Mouse (Mus musculus) layer of hippocampus, adult 8-10 months (tissue): Measurements from ENCODE around the gene Hcn2. TPM values are rescaled to one million over a fixed set of nuclear protein-coding genes. Genes with fewer than 3 reads are reported as not detected.
A peak's percentile ranks its signal among the peaks of the same experiment; 100 is the strongest.

Experiments used
- DNase-seq, 2 experiments: peaks; one replicate each; pipeline ENCODE4 v3.0.0; 2022; ENCODE audit warnings: low spot score in 2 of 2
- total RNA-seq, 4 experiments: library from RNA; stranded (reverse); gene quantifications; 2 replicates each; pipeline ENCODE4 v1.2.4; 2022

The Hcn2 gene
- total RNA-seq, 4 experiments from 2014 or later = 120 to 128 (median 121) TPM

DNA sequence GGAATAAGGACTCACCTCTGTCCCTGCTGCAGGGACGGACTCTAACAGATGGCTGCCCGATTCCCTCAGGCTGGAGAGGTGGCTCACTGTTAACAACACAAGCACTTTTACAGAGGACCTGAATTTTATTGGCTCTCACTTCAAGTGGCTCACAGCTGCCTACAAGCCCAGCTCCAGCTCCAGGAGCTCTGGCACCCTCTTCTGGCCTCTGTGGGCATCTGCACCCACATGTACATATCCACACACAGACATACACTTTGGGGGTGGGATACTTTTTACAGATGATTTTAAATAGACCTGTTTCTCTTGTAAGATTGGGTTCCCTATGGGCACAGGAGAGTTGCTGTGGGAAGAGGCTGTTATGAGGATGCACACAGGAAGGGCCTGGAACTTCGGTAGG is 55.9 kb downstream of the Hcn2 start:
- no peak for DNase-seq

DNA sequence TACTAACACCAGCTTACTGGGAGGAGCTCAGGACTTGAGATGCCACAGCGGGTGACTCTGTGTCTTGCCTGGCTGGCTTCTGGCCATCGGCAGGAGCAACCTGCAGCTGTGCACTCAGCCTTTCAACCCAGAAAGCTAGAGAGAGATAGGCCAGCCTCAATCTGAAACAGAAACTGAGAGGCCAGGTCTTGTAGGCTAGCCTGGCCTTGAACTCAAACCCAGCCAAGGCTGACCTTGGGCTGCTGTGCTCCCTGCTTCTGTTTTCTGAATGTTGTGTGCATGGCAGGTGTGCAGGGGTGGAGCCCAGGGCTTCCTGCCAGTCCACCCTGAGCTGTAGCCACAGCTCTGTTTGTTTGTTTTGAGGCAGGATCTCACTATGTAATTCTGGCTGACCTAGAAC is 56.8 kb downstream of the Hcn2 start:
- no peak for DNase-seq

DNA sequence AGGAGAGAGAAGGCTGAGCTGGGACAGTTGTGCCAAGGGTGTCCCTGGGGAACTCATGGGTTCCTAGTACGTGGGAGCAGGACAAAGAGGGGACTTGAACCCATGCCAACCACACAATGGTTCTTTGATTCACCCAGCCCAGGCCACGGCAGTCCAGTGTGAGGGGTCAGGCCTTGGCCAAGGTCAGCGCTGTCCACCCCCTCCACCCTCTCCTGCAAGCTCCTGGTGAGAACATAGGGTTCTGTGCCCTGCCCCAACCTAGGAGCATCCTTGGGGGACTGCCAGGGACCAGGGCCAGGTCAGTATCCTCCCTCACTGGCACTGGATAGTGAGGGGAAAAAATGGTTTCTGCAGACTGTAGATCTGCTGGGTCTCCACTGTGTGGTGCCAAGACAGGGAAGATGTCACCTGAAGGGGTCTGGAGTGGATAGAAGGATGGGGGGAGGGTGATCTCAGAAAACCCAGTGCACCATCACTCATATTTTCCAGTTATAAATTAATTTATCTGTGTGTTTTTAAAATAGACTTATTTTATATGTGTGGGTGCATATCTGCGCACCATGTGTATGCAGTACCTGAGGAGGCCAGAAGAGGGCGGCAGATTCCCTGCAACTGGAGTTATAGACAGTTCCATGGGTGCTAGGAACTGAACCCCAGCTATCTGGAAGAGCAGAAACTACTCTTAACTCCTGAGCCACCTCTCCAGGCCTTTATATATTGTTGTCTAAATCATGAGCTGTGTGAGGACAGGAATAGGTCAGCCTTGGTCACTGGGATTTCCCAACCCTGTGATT is 58.2 kb downstream of the Hcn2 start:
- no peak for DNase-seq

GRCm38 (mm10) chr10:79777103-79777531 is 60.7 kb downstream of the Hcn2 start, which contains the start of gene Fstl3:
Fstl3 (plus strand) TSS chr10:79777272.
- no peak for DNase-seq

DNA sequence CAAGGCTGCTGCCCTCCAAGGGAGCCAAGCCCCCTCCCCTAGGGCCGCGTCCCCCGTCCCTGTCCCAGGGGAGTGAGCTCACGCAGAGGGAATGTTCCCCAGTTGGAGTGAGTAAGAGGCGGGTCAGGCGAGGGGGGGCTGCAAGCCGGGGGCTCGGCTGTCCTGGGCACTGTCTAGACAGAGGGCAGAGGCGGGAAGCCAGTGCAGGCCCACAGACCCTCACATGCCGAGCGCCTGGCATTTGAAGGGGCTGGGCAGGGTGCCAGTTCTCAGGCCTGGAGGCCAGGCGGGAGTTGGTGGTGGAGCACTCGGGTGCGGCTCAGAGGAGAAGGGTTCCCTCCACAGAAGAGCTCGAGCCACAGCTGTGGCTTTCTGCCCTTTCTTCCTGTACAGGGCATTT is 61.6 kb downstream of the Hcn2 start:
- DNase-seq = no peak

DNA sequence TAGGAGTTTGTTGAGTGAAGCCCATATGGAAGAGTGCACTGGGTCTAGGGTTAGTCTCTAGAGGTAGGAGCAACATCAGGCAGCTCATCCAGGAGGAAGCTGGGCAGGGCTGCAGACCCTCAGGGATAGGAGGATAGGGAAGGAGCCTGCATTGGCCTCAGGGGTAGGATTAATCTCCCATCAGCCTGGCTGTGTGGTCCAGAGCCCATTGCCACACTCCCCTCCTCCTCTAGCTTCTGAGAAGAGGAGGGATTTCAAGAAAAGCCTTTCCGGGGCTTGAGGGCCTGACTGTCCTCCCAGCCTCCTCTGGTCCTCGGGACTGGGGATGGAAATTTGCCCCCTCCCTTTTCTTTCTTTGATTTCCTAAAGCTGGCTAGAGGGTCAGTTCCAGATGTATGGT is 62.8 kb downstream of the Hcn2 start:
- DNase-seq = no peak

GRCm38 (mm10) chr10:79779784-79780663 is 63.6 kb downstream of the Hcn2 start:
- DNase-seq = peak; percentile 95 to 98

DNA sequence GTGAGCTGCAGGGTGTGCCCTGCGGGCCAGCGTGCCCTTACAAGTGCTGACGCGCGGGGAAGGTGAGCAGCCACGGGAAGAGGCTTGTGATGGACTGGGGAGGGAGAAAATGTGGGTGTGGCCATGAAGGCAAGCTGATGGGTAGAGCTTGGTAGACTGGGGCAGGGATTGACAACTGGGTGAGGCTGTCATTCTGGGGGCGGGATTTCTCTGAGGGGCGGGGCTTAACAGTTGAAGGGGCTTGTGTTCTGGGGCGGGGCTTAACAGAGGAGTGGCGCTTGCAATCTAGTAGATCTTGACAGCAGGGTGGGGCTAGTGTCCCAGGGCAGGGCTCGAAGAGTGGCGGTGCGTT is 64.2 kb downstream of the Hcn2 start:
- no peak for DNase-seq

DNA sequence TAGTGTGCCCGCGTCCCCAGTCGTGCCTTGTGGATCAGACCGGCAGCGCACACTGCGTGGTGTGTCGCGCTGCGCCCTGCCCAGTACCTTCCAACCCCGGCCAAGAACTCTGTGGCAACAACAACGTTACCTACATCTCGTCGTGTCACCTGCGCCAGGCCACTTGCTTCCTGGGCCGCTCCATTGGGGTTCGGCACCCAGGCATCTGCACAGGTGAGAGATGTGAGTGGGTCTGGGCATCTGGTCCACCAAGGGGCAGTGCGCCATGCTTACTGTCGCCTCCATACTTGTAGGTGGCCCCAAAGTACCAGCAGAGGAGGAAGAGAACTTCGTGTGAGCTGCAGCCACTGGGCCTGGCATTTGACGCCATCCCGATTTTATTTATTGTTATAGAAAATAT is 64.7 kb downstream of the Hcn2 start:
- no peak for DNase-seq

DNA sequence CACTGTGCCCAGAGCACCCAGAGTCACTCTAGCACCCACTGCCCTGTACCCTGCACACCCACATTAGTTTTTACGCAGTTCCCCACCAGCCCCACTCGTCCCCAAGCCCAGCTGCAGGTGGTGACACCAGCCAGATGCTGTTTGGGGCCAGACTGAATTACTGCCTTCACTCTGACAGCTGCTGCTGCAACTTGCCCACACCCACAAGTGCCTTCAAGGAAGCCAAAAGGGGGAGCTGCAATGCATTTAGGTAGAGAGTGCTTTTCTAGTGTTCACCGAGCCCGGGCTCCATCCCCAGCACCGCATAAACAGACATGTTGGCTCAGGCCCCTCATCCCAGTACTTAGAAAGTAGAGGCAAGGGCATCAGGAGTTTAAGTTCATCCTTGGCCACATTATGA is 65.5 kb downstream of the Hcn2 start:
- DNase-seq = no peak

GRCm38 (mm10) chr10:79783050-79783449 is 66.6 kb downstream of the Hcn2 start:
- DNase-seq = no peak

- DNase-seq = no peak
These were observed 67.7 kb downstream of the Hcn2 start for GRCm38 (mm10) chr10:79783920-79784800.

Other genes with a start within 250 kb of the Hcn2 start
- not detected for gene Vmn2r83, start 247.9 kb upstream of the Hcn2 start, total RNA-seq
- gene Plpp2, start 182.8 kb upstream of the Hcn2 start, total RNA-seq = 1 to 10 TPM; 5.6 to 9.3 (median 6.9) TPM
- 10 to 100 TPM; 51.2 to 72.3 (median 53.0) TPM for gene Mier2, start 161.4 kb upstream of the Hcn2 start, total RNA-seq
- under 1 TPM in 1 of 4 experiments, not detected in 3; 0.61 TPM for gene Theg, start 129.3 kb upstream of the Hcn2 start, total RNA-seq
- gene C2cd4c, start 102.6 kb upstream of the Hcn2 start, total RNA-seq = 10 to 100 TPM; 13.4 to 17.6 (median 15.5) TPM
- gene Shc2, start 78.7 kb upstream of the Hcn2 start, total RNA-seq = 10 to 100 TPM; 41.1 to 51.9 (median 45.4) TPM
- gene Odf3l2, start 70.9 kb upstream of the Hcn2 start, total RNA-seq = under 1 TPM in 3 of 4 experiments, not detected in 1; 0.27 to 0.60 (median 0.39) TPM
- not detected for gene Madcam1, start 52.1 kb upstream of the Hcn2 start, total RNA-seq
- 10 to 100 TPM; 48.4 to 72.6 (median 64.3) TPM for gene Tpgs1, start 47.3 kb upstream of the Hcn2 start, total RNA-seq
- 10 to 100 TPM; 57.9 to 67.0 (median 66.1) TPM for gene Cdc34, start 34.4 kb upstream of the Hcn2 start, total RNA-seq
- gene Gzmm, start 27.6 kb upstream of the Hcn2 start, total RNA-seq = 1 to 10 TPM; 2.3 to 3.5 (median 3.3) TPM
- 100 to 1,000 TPM; 515 to 593 (median 535) TPM for gene Bsg, start 12.1 kb upstream of the Hcn2 start, total RNA-seq
- gene Polrmt, start 29.9 kb downstream of the Hcn2 start, total RNA-seq = 10 to 100 TPM; 44.5 to 58.2 (median 51.3) TPM
- 1 to 10 TPM; 1.7 to 4.6 (median 2.4) TPM for gene Fgf22, start 38.4 kb downstream of the Hcn2 start, total RNA-seq
- 10 to 100 TPM; 72.4 to 82.9 (median 75.8) TPM for gene Rnf126, start 50.3 kb downstream of the Hcn2 start, total RNA-seq
- 1 to 10 TPM; 2.2 to 2.9 (median 2.4) TPM for gene Fstl3, start 60.6 kb downstream of the Hcn2 start, total RNA-seq
- gene Prss57, start 74.3 kb downstream of the Hcn2 start, total RNA-seq = under 1 TPM in 3 of 4 experiments, not detected in 1; 0.43 to 0.83 (median 0.50) TPM
- 100 to 1,000 TPM; 244 to 264 (median 260) TPM for gene Palm, start 76.9 kb downstream of the Hcn2 start, total RNA-seq
- 1 to 10 TPM in 2 of 4 experiments, not detected in 2; 1.6 to 1.9 TPM for gene Misp, start 104.4 kb downstream of the Hcn2 start, total RNA-seq
- 10 to 100 TPM; 67.7 to 76.4 (median 73.7) TPM for gene Ptbp1, start 137.8 kb downstream of the Hcn2 start, total RNA-seq
- 1 to 10 TPM; 1.2 to 2.3 (median 1.5) TPM for gene Prtn3, start 157.8 kb downstream of the Hcn2 start, total RNA-seq
- gene Plppr3, start 158.0 kb downstream of the Hcn2 start, total RNA-seq = 10 to 100 TPM; 34.6 to 41.0 (median 38.0) TPM
- gene Elane, start 169.6 kb downstream of the Hcn2 start, total RNA-seq = not detected
- gene Cfd, start 174.2 kb downstream of the Hcn2 start, total RNA-seq = under 1 TPM in 1 of 4 experiments, not detected in 3; 0.39 TPM
- gene Med16, start 192.3 kb downstream of the Hcn2 start, total RNA-seq = 10 to 100 TPM; 50.4 to 61.2 (median 57.1) TPM
- gene Gm26602, start 194.2 kb downstream of the Hcn2 start, total RNA-seq = not detected
- gene Kiss1r, start 200.3 kb downstream of the Hcn2 start, total RNA-seq = 1 to 10 TPM; 6.3 to 8.3 (median 7.6) TPM
- 100 to 1,000 TPM; 340 to 392 (median 347) TPM for gene R3hdm4, start 204.6 kb downstream of the Hcn2 start, total RNA-seq
- gene Arid3a, start 210.4 kb downstream of the Hcn2 start, total RNA-seq = 10 to 100 TPM in 1 of 4 experiments, 1 to 10 TPM in 3; 6.6 to 11.8 (median 7.5) TPM
- 10 to 100 TPM; 42.9 to 50.8 (median 48.6) TPM for gene Wdr18, start 243.5 kb downstream of the Hcn2 start, total RNA-seq